Mouse (Mus musculus) CD4-positive, CD25-positive, alpha-beta regulatory T cell, adult 4 months (primary cell): ENCODE measurements around the gene Rfk. TPM values are rescaled to one million over a fixed set of nuclear protein-coding genes. Genes with fewer than 3 reads are reported as not detected.
A peak's percentile ranks its signal among the peaks of the same experiment; 100 is the strongest.

Source experiments
- ATAC-seq: one replicate; pipeline ENCODE4 v1.8.0; 2017
- polyA plus RNA-seq, 2 experiments: library from polyadenylated mRNA; unstranded; fragments of 100-300 nt; shearing (Covaris generic); gene quantifications; one replicate each; pipeline ENCODE4 v1.2.1; 2017

The Rfk gene
- polyA plus RNA-seq = 10 to 100 TPM; 12.6 to 22.1 TPM

DNA sequence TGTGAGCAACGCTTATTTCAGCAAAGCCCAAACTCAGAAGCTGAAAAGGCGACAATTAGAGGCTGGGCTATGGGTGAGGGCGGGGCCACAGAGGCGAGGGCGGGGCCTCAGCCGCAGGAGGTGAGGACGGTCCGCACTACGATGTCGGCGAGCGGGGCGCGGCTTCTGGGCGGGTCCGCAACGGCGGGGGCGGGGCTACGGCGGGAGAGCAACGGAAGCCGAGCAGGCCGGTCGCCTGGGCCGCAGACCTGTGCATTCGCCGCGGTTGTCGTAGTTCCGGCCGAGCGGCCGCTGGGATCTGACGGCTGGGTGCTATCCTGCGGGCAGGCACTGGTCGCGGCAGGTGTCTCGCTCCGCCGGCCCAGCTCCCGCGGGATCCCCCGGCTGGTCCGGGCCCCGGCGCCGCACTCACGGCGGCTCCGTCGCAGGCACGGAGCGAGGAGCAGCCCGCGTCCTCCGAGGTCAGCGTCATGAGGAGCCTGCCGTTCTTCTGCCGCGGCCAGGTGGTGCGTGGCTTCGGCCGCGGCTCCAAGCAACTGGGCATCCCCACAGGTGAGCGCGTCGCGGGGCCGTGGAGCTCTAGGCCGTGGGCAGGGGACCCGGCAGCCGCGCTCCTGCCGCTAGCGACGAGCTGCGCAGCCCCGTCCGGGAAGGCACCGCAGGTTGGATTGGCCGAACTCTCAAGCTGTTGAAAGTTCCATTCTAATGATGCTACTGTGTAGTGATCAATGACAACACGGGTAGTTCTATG, at the start of gene Rfk:
Rfk (plus strand) TSS at position 203 of the 751 bp plus-strand sequence.
- ATAC-seq = peak; percentile 92

- no peak for ATAC-seq
These were observed 49.0 kb upstream of the Rfk start for GRCm38 (mm10) chr19:17344881-17345280.

DNA sequence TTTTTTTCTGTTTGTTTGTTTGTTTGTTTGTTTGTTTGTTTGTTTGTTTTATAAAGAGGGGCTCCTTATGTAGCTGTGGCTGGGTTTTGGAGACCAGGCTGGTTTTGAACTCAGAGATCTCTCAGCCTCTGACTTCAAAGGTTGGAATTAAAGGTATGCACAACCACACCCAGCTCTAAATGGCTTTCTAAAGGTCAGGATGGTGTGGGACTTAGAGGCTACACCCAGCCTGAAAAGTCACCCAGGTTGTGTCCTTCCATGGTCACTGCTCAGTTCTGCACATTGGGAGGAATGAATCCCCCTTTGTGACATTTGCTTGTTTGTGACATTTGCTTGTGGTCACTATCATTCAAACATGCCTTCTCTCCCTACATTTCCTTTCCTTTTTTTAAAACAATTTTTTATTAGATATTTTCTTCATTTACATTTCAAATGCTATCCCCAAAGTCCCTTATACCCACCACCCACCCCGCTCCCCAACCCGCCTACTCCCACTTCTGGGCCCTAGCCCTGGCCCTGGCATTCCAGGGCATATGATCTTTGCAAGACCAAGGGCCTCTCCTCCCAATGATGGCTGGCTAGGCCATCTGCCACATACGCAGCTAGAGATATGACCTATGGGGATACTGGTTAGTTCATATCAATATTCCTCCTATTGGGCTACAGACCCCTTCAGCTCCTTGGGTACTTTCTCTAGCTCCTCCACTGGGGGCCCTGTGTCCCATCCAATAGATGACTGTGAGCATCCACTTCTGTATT, 46.9 kb upstream of the Rfk start:
- no peak for ATAC-seq

DNA sequence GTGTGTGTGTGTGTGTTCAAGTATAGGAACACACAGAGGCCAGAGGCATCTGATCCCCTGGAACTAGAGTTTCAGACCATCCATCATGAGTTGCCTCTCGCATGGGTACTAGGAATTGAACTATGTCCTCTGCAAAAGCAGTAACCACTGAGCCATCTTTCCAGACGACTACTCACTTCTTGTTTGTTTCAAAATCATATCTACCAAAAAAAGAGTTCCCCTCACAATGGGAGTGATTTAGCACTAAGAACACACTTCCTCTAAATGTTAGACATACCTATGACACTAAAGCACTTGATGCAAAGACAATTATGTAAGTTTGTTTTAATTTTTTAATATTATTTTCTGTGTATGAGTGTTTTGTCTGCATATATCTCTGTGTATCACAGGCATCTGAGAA, 46.0 kb upstream of the Rfk start:
- no peak for ATAC-seq

GRCm38 (mm10) chr19:17353727-17354126, 40.1 kb upstream of the Rfk start:
- no peak for ATAC-seq

DNA sequence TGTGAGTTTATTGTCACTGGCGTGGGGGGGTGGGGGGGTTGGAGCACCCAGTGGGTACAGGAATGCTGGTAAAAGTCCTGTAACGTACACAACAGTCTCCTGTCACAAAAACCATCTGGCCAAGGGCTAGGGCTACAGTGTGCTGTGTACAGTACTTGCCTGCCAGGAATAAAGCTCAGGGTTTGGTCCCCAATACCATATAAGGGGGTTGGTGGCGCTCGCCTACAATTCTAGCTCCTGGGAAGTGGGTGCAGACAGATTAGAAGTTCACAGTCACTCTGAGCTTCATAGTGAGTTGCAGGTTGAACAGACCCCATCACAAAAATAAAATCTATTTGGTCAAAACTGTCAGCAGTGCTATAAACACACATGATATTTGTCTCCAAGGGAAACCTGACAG, 39.5 kb upstream of the Rfk start:
- ATAC-seq = no peak

DNA sequence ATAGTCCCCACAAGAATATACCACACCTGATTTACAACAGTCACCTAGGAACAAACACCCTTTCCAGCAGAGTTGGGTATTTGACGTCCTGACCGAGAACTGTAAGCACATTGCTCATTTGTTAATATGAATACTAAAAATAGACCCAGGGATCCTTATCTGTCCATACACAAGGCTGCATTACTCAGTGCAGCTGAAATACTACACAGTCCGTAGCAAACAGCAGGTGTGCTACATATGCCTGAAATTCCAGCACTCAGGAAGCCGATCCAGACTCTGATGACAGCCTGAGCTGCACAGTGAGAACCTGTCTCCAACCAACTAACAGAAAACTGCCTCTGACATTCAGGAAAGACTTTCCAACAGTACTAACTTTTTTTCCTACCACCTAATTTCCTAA, 39.0 kb upstream of the Rfk start:
- no peak for ATAC-seq

GRCm38 (mm10) chr19:17355361-17355760, 38.5 kb upstream of the Rfk start:
- ATAC-seq = no peak

DNA sequence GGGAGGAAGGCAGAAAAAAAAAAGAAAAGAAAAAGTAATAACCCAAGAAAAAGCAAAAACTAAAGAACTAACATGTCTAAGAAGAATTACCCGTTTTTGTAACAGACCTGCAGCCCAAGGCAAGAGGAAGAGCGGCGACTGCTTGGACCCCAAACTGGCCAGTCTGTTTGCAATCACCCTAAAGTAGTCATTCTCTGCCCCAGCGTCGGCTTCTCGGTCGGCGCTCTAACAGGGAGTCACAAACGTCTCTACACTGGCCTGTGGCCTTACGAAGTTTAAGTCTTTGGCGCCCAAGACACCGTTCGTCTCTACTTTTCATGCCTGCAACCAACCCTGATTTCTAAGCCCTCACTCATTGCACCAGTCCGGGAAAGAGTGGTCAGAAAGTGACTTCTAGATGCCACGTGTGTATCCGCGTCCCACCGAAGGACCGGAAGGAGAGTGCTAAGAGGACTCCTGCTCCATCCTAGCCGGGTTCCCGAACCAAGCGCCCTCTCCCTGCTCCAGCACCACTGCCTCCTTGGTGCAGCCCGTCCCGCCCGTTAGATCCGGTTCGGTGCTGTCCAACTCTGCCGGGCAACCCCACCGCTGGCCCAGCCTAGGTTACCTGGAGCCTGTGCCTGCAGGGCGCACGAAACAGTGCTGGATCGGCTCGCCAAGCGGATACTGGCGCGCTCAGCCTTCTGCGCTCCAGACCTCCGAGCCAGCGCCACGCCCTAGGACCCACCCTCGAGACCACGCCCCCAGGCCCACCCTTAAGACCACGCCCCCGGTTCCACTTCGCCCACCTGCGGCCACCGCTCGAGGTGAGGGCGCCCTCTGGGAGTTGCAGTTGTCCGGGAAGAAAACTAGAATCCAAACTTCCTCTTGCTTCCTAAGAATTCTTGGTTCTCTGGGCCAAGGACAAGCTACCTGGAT, 37.6 kb upstream of the Rfk start:
- peak; percentile 37 for ATAC-seq

GRCm38 (mm10) chr19:17356932-17357331, 36.9 kb upstream of the Rfk start:
- ATAC-seq = no peak

DNA sequence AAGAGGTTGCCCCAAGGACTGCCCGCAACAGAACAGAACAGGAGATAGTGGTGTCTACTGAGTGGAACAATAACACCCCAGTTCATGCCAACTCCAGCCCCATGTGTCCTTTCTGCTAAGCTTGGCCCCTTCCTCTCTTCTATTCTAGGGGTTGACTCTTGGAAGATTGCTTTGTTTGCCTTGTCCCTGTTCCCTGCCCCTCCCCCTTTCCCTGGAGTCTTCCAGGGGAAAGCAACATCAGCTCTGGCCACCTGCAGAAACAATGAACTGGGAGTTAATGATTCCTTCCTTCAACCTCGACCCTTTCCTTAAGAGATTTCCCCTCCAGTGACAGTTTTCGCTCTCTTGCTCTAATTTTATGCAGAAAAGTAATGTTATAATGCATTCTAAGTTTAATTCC, 36.5 kb upstream of the Rfk start:
- ATAC-seq = no peak

GRCm38 (mm10) chr19:17359315-17359890, 34.4 kb upstream of the Rfk start:
- no peak for ATAC-seq

GRCm38 (mm10) chr19:17361181-17361580, 32.7 kb upstream of the Rfk start:
- no peak for ATAC-seq

- no peak for ATAC-seq
These were observed 29.1 kb upstream of the Rfk start for GRCm38 (mm10) chr19:17364741-17365140.

- ATAC-seq = no peak
These were observed 27.3 kb upstream of the Rfk start for GRCm38 (mm10) chr19:17366364-17367090.

GRCm38 (mm10) chr19:17368557-17368956, 25.3 kb upstream of the Rfk start:
- no peak for ATAC-seq

DNA sequence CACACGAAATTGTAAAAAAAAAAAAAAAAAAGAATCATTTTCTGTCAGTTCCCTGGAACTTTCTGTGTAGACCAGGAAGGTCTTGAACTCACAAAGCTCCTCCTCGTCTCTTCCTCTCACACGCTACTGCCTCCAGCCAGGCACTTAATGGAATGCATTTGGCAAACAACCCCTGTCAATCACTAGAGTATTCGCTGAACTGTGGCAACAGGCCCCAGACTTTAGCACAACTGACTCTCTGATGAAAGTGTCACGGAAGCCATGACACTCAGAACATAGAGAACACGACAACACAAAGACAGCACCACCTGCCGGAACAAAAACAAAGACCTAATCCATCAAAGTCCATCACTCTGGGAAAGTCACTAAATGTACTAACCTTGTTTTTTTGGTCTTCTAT, 24.3 kb upstream of the Rfk start:
- no peak for ATAC-seq

GRCm38 (mm10) chr19:17372701-17373100, 21.1 kb upstream of the Rfk start, which contains the start of gene Gcnt1:
Gene Gcnt1 (minus strand): TSS chr19:17372844.
- no peak for ATAC-seq

DNA sequence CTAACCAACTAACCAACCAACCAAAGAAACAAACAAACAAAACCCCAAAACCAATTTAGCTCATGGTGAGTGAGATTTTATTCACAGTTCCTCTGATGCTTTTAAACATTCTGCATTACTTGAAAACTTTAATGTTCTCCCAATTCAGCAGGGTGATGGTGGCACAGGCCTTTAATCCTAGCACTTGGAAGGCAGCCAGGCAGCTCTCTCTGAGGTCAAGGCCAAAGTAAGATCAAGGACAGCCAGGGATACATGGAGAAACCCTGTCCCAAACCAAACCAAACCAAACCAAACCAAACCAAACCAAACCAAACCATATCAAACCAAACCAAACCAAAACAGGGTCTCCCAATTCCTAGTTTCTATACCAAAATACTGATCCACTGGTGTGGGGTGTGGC, 15.0 kb upstream of the Rfk start:
- ATAC-seq = no peak

DNA sequence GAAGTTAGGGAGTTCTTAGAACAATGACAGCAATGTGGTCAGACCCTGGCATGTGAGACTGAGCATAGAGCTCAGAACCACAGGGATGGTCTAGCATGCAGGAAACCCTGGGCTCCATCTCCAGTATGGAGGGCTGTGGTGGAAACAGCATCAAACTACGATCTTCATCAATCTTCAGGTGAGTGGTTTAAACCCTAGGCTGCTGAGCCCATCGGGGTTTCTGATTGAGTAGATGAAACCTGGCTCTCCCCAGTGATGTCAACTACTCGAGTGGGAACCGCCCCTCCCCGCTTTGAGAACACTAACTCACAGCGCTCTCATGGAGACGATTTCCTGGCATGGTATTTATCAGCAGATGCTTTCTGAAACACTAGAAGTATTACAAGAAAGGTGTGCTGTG, 13.3 kb upstream of the Rfk start:
- peak; percentile 60 for ATAC-seq

- ATAC-seq = no peak
These were observed 10.9 kb upstream of the Rfk start for GRCm38 (mm10) chr19:17382807-17383397.

DNA sequence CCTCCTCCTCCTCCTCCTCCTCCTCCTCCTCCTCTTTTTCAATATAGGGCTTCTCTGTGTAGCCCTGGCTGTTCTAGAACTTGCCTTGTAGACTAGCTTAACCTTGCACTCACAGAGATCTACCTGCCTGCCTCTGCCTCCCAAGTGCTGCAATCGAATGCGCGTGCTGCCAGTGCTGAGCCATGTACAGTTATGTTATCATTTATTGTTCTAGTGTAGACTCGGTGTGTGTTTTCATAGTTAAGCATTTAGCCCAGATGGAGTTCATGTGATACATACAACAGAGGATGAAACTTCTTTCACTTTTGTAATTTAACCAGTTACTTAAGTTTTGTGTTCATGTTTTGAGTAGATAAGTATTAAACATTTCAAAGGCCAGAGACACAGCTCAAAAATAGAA, 8.8 kb upstream of the Rfk start:
- ATAC-seq = no peak
